In genomic region chr4:81925611-81926010, GRCm38 (mm10) we compare ENCODE assay signal across 24 mouse cellular contexts.
A peak's percentile ranks its signal among the peaks of the same experiment; 100 is the strongest.
DNase-seq lines count a peak whose midpoint lies in the region; ATAC-seq and TF ChIP-seq lines count a peak whose summit lies in the region.
"Had no signal": no experiment of that assay in that cellular context is flagged by ENCODE, and none has a peak within 500 bp of the region (broad histone marks: within the 10 kb centered on the region; RNA-seq: fewer than 3 reads in every experiment).

No protein-coding gene starts in this region.

- no peaks in the 10 kb centered on the region for H3K9me3 ChIP-seq in forebrain, embryonic 13.5 days (replicated peaks)
- H3K9me3 ChIP-seq in forebrain, embryonic 11.5 days (ENCODE audit: control insufficient read depth, low read length): no peaks in the 10 kb centered on the region
- H3K9me3 ChIP-seq in heart, embryonic 10.5 days: no peaks in the 10 kb centered on the region
- no peaks in the 10 kb centered on the region for H3K9me3 ChIP-seq in lung, embryonic 15.5 days
- H3K9me3 ChIP-seq: heart, embryonic 15.5 days; hindbrain, embryonic 10.5 days; kidney, embryonic 15.5 days had no signal

- whole genome bisulfite sequencing in forebrain, embryonic 13.5 days: 88% methylated on average over 2 of the region's 2 CpGs
- 84% methylated on average over 2 of the region's 2 CpGs for WGBS in forebrain, embryonic 11.5 days
- 40% methylated on average over 2 of the region's 2 CpGs for WGBS in heart, embryonic 10.5 days
- WGBS in heart, adult 2 months: 60% methylated on average over 2 of the region's 2 CpGs
- WGBS in lung, embryonic 15.5 days: 54% methylated on average over 2 of the region's 2 CpGs

- TF ChIP-seq EP300 in heart, adult 2 months (IDR thresholded peaks at IDR 0.05; ENCODE audit: insufficient read depth, low read depth, low read length): no peak

- no peak for TF ChIP-seq CTCF in heart, adult 2 months (IDR thresholded peaks at IDR 0.05)

- no peak for ATAC-seq in forebrain, embryonic 13.5 days
- no peak for ATAC-seq in forebrain, embryonic 11.5 days (replicated peaks; ENCODE audit: low FRiP score)
- ATAC-seq in lung, embryonic 15.5 days (ENCODE audit: borderline replicate concordance, extremely low read depth, low FRiP score, low TSS enrichment): no peak
- ATAC-seq: activated CD4-positive, CD25-positive, alpha-beta regulatory T cell, adult 4 months; intestine, embryonic 16.5 days; Patski had no signal

- H3K4me3 ChIP-seq in forebrain, embryonic 13.5 days: no peak overlapping the region
- no peak overlapping the region for H3K4me3 ChIP-seq in forebrain, embryonic 11.5 days (ENCODE audit: low read depth, low read length)
- no peak overlapping the region for H3K4me3 ChIP-seq in heart, embryonic 10.5 days
- no peak overlapping the region for H3K4me3 ChIP-seq in heart, adult 2 months
- no peak overlapping the region for H3K4me3 ChIP-seq in lung, embryonic 15.5 days
- H3K4me3 ChIP-seq: erythroblast, embryonic 14.5 days; heart, embryonic 15.5 days; hindbrain, embryonic 10.5 days; kidney, embryonic 15.5 days had no signal

- H3K36me3 ChIP-seq in forebrain, embryonic 13.5 days (ENCODE audit: poor library complexity, severe bottlenecking): no peaks in the 10 kb centered on the region
- no peaks in the 10 kb centered on the region for H3K36me3 ChIP-seq in forebrain, embryonic 11.5 days (ENCODE audit: control insufficient read depth, insufficient read depth, low read length)
- no peaks in the 10 kb centered on the region for H3K36me3 ChIP-seq in heart, embryonic 10.5 days
- H3K36me3 ChIP-seq in heart, adult 2 months (ENCODE audit: control insufficient read depth, insufficient read depth, low read length): no peaks in the 10 kb centered on the region
- H3K36me3 ChIP-seq in lung, embryonic 15.5 days: no peaks in the 10 kb centered on the region
- H3K36me3 ChIP-seq: heart, embryonic 15.5 days; hindbrain, embryonic 10.5 days; kidney, embryonic 15.5 days had no signal

- peak overlapping the region; percentile 44; the same call in 1 of the 2 replicates for H3K27ac ChIP-seq in forebrain, embryonic 13.5 days
- no peak overlapping the region for H3K27ac ChIP-seq in forebrain, embryonic 11.5 days (ENCODE audit: low read depth, low read length)
- H3K27ac ChIP-seq in heart, embryonic 10.5 days: 0 out of 2 replicates have a peak overlapping the region, but pooled peaks have one; percentile 32
- no peak overlapping the region for H3K27ac ChIP-seq in heart, adult 2 months
- H3K27ac ChIP-seq in lung, embryonic 15.5 days: 0 out of 2 replicates have a peak overlapping the region, but pooled peaks have one; percentile 65
- H3K27ac ChIP-seq: heart, embryonic 15.5 days; hindbrain, embryonic 10.5 days; hindbrain, embryonic 14.5 days; kidney, embryonic 15.5 days had no signal

- intact Hi-C loops in heart, adult 2 months (cut with DNase I): no loop called here

- no peaks in the 10 kb centered on the region for H3K27me3 ChIP-seq in forebrain, embryonic 13.5 days
- no peaks in the 10 kb centered on the region for H3K27me3 ChIP-seq in forebrain, embryonic 11.5 days (ENCODE audit: control insufficient read depth, insufficient read depth, low read length)
- H3K27me3 ChIP-seq in heart, embryonic 10.5 days (ENCODE audit: insufficient read depth, poor library complexity, severe bottlenecking): no peaks in the 10 kb centered on the region
- no peaks in the 10 kb centered on the region for H3K27me3 ChIP-seq in heart, adult 2 months (ENCODE audit: control insufficient read depth, insufficient read depth, low read length)
- no peaks in the 10 kb centered on the region for H3K27me3 ChIP-seq in lung, embryonic 15.5 days
- H3K27me3 ChIP-seq: heart, embryonic 15.5 days; kidney, embryonic 15.5 days; Patski had no signal

- no peak for DNase-seq in forebrain, embryonic 11.5 days (ENCODE audit: low spot score)
- no peak for DNase-seq in heart, embryonic 10.5 days (ENCODE audit: low spot score)
- DNase-seq in heart, adult 2 months: no peak
- DNase-seq in lung, postnatal 4 days: no peak
- DNase-seq in neural tube, embryonic 10.5 days (ENCODE audit: extremely low spot score, low spot score): no peak
- DNase-seq in gastrocnemius, adult 18-20 months (ENCODE audit: low spot score): no peak
- DNase-seq: adrenal gland, postnatal 25 days; cerebellum, adult 11 months; cerebellum, adult 8-10 months; cerebellum, postnatal 14 days; embryo, embryonic 11 days; gastrocnemius, postnatal 10 days; heart, postnatal 14 days; kidney, adult 2 months had no signal

- H3K4me2 ChIP-seq in forebrain, embryonic 13.5 days: no peak overlapping the region
- H3K4me2 ChIP-seq in forebrain, embryonic 11.5 days (ENCODE audit: low read depth, low read length, severe bottlenecking): no peak overlapping the region
- H3K4me2 ChIP-seq in lung, embryonic 15.5 days: 0 out of 2 replicates have a peak overlapping the region, but pooled peaks have one; percentile 12
- H3K4me2 ChIP-seq: heart, embryonic 15.5 days; hindbrain, embryonic 14.5 days; kidney, embryonic 15.5 days had no signal

- H3K4me1 ChIP-seq in forebrain, embryonic 13.5 days: peaks cover 12% of the 10 kb centered on the region; the same call in 1 of the 2 replicates
- no peaks in the 10 kb centered on the region; the same call in 1 of the 2 replicates for H3K4me1 ChIP-seq in forebrain, embryonic 11.5 days (replicated peaks; ENCODE audit: control insufficient read depth, insufficient read depth, low read length)
- peaks cover 16% of the 10 kb centered on the region for H3K4me1 ChIP-seq in heart, embryonic 10.5 days
- no peaks in the 10 kb centered on the region; the same call in 1 of the 2 replicates for H3K4me1 ChIP-seq in heart, adult 2 months (ENCODE audit: control insufficient read depth, insufficient read depth, low read length)
- peaks cover 24% of the 10 kb centered on the region for H3K4me1 ChIP-seq in lung, embryonic 15.5 days
- H3K4me1 ChIP-seq: heart, embryonic 15.5 days; kidney, embryonic 15.5 days had no signal

- no peak for TF ChIP-seq POLR2A in heart, adult 2 months (IDR thresholded peaks at IDR 0.05; ENCODE audit: insufficient read depth, low read depth, low read length)

- H3K79me2 ChIP-seq in heart, adult 2 months (replicated peaks; ENCODE audit: control insufficient read depth, insufficient read depth, low read length): no peaks in the 10 kb centered on the region

- H3K9ac ChIP-seq in forebrain, embryonic 13.5 days: no peak overlapping the region
- H3K9ac ChIP-seq in forebrain, embryonic 11.5 days (ENCODE audit: low read length): no peak overlapping the region
- no peak overlapping the region for H3K9ac ChIP-seq in heart, adult 2 months (ENCODE audit: low read depth, low read length)
- H3K9ac ChIP-seq in lung, embryonic 15.5 days: no peak overlapping the region
- H3K9ac ChIP-seq: heart, embryonic 15.5 days; hindbrain, embryonic 14.5 days; kidney, embryonic 15.5 days had no signal

Comparison
In these comparisons a context has a peak if more than half of its experiments do, and no peak if none do; other contexts are left out.
1. H3K27ac ChIP-seq: peak in forebrain, embryonic 13.5 days (single experiment), heart, embryonic 10.5 days (single experiment) and lung, embryonic 15.5 days (single experiment); none in forebrain, embryonic 11.5 days (single experiment) and heart, adult 2 months (single experiment).